In genomic region chr5:129667851-129668250, GRCm38 (mm10) we compare ENCODE assay signal across 32 mouse cellular contexts. TPM values are rescaled to one million over a fixed set of nuclear protein-coding genes. Genes with fewer than 3 reads are reported as not detected.
DNase-seq lines count a peak whose midpoint lies in the region; ATAC-seq and TF ChIP-seq lines count a peak whose summit lies in the region.
"Had no signal": no experiment of that assay in that cellular context is flagged by ENCODE, and none has a peak within 500 bp of the region (broad histone marks: within the 10 kb centered on the region; RNA-seq: fewer than 3 reads in every experiment).

No protein-coding gene starts in this region.

- TF ChIP-seq CTCF in layer of hippocampus, adult 2 months (conservative IDR thresholded peaks at IDR 0.05) = no peak

- no peak overlapping the region for H3K4me3 ChIP-seq in layer of hippocampus, adult 2 months
- H3K4me3 ChIP-seq in liver, embryonic 11.5 days (ENCODE audit: low read depth, low read length) = no peak overlapping the region
- H3K4me3 ChIP-seq: embryonic facial prominence, embryonic 13.5 days; embryonic facial prominence, embryonic 15.5 days; erythroblast, embryonic 14.5 days; forebrain, embryonic 10.5 days; forebrain, embryonic 12.5 days had no signal

- DNase-seq in frontal cortex, postnatal 10 days (ENCODE audit: low spot score in 2 of 2) = no peak
- DNase-seq in layer of hippocampus, adult 2 months (ENCODE audit: low spot score in 2 of 2) = no peak
- DNase-seq in layer of hippocampus, postnatal 36 days = no peak
- DNase-seq in testis, postnatal 10 days (ENCODE audit: low spot score) = peak; percentile 18
- DNase-seq in testis, postnatal 14 days (ENCODE audit: low spot score) = no peak
- DNase-seq in liver, embryonic 11.5 days (ENCODE audit: low spot score) = no peak
- DNase-seq: adrenal gland, adult 8-10 months; adrenal gland, postnatal 14 days; adrenal gland, postnatal 36 days; B cell, adult 2 months; cerebellum, adult 11 months; cerebellum, adult 18-20 months; cerebellum, adult 8-10 months; cerebellum, adult 9-11 months; cerebellum, postnatal 14 days; cerebellum, postnatal 36 days; embryo, embryonic 11 days had no signal

- H3K36me3 ChIP-seq in liver, embryonic 11.5 days (ENCODE audit: control insufficient read depth, insufficient read depth, low read length) = no peaks in the 10 kb centered on the region
- H3K36me3 ChIP-seq: embryonic facial prominence, embryonic 13.5 days; embryonic facial prominence, embryonic 15.5 days; forebrain, embryonic 10.5 days; forebrain, embryonic 12.5 days; G1E had no signal

- H3K4me1 ChIP-seq in liver, embryonic 11.5 days (replicated peaks; ENCODE audit: control insufficient read depth, insufficient read depth, low read length) = no peaks in the 10 kb centered on the region

- H3K9me3 ChIP-seq in liver, embryonic 11.5 days (ENCODE audit: control insufficient read depth, low read length) = no peaks in the 10 kb centered on the region
- H3K9me3 ChIP-seq: embryonic facial prominence, embryonic 13.5 days; embryonic facial prominence, embryonic 15.5 days; forebrain, embryonic 10.5 days; forebrain, embryonic 12.5 days; G1E had no signal

- H3K27me3 ChIP-seq in liver, embryonic 11.5 days (replicated peaks; ENCODE audit: control insufficient read depth, insufficient read depth, low read length) = no peaks in the 10 kb centered on the region
- H3K27me3 ChIP-seq: embryonic facial prominence, embryonic 13.5 days; embryonic facial prominence, embryonic 15.5 days; forebrain, embryonic 12.5 days had no signal

- H3K27ac ChIP-seq in layer of hippocampus, adult 2 months = 0 out of 2 replicates have a peak overlapping the region, but pooled peaks have one; percentile 83
- no peak overlapping the region for H3K27ac ChIP-seq in liver, embryonic 11.5 days (ENCODE audit: low read depth, low read length)
- H3K27ac ChIP-seq: embryonic facial prominence, embryonic 13.5 days; embryonic facial prominence, embryonic 15.5 days; forebrain, embryonic 10.5 days; forebrain, embryonic 12.5 days had no signal

- H3K9ac ChIP-seq in liver, embryonic 11.5 days (ENCODE audit: low read depth, low read length) = no peak overlapping the region
- H3K9ac ChIP-seq: embryonic facial prominence, embryonic 15.5 days; forebrain, embryonic 12.5 days had no signal

- ATAC-seq in frontal cortex, adult (ENCODE audit: low TSS enrichment) = peak; percentile 58; the same call in 1 of the 2 replicates
- no peak for ATAC-seq in liver, embryonic 11.5 days (replicated peaks; ENCODE audit: low FRiP score)
- ATAC-seq: activated CD4-positive, CD25-positive, alpha-beta regulatory T cell, adult 4 months; CD4-positive, CD25-positive, alpha-beta regulatory T cell, adult 4 months; forebrain, embryonic 14.5 days; Patski had no signal

- 77% methylated on average over 4 of the region's 4 CpGs for WGBS in liver, embryonic 11.5 days

- no peak overlapping the region for H3K4me2 ChIP-seq in liver, embryonic 11.5 days
- H3K4me2 ChIP-seq: embryonic facial prominence, embryonic 15.5 days; forebrain, embryonic 12.5 days had no signal

RNA-seq across cellular contexts. Expression of gene Zfp11, which starts 2.0 kb away (rescaled TPM):
- 1 to 10 TPM; 7.2 to 7.9 TPM for total RNA-seq in layer of hippocampus, adult 2 months (2021)
- 1 to 10 TPM; 7.4 to 7.7 TPM for total RNA-seq in layer of hippocampus, postnatal 36 days (2021)
- 3.2 and 3.7 TPM in 2 replicates for polyA plus RNA-seq in liver, embryonic 11.5 days (2014; fragmentation: Nextera tagmentation; extraction: Ambion mirVana)
- total RNA-seq: CH12.LX had no signal

RNA-seq across cellular contexts. Expression of gene Sept14, which starts 40.5 kb away (rescaled TPM):
- not detected for total RNA-seq in layer of hippocampus, adult 2 months (2021)
- total RNA-seq in layer of hippocampus, postnatal 36 days (2021) = not detected
- polyA plus RNA-seq in liver, embryonic 11.5 days (2014; fragmentation: Nextera tagmentation; extraction: Ambion mirVana) = not detected in 2 replicates
- total RNA-seq: adrenal gland, adult 8-10 months; adrenal gland, postnatal 14 days; adrenal gland, postnatal 36 days; CH12.LX; common myeloid progenitor, adult 5-6 weeks; G1E had no signal
- polyA plus RNA-seq: brain, embryonic 14.5 days; CD4-positive, CD25-positive, alpha-beta regulatory T cell, adult 4 months; embryonic facial prominence, embryonic 11.5 days; embryonic facial prominence, embryonic 13.5 days; embryonic facial prominence, embryonic 15.5 days; erythroblast, embryonic 14.5 days; forebrain, embryonic 10.5 days; forebrain, embryonic 12.5 days; forebrain, embryonic 14.5 days; G1E had no signal

RNA-seq across cellular contexts. Expression of gene Mrps17, which starts 47.4 kb away (rescaled TPM):
- 10 to 100 TPM; 73.6 to 77.7 TPM for total RNA-seq in layer of hippocampus, adult 2 months (2021)
- 10 to 100 TPM; 75.0 to 87.6 TPM for total RNA-seq in layer of hippocampus, postnatal 36 days (2021)
- polyA plus RNA-seq in liver, embryonic 11.5 days (2014; fragmentation: Nextera tagmentation; extraction: Ambion mirVana) = 209 and 221 TPM in 2 replicates

RNA-seq across cellular contexts. Expression of gene Nipsnap2, which starts 57.0 kb away (rescaled TPM):
- total RNA-seq in layer of hippocampus, adult 2 months (2021) = 10 to 100 TPM; 81.2 to 81.8 TPM
- total RNA-seq in layer of hippocampus, postnatal 36 days (2021) = 10 to 100 TPM; 75.4 to 76.4 TPM
- 58.7 and 58.9 TPM in 2 replicates for polyA plus RNA-seq in liver, embryonic 11.5 days (2014; fragmentation: Nextera tagmentation; extraction: Ambion mirVana)
